Mouse (Mus musculus) cerebellum, adult 18-20 months (tissue): Measurements from ENCODE around the gene Zfp398.
A peak's percentile ranks its signal among the peaks of the same experiment; 100 is the strongest.

ENCODE experiments used
- DNase-seq, 2 experiments: peaks; one replicate each; pipeline ENCODE4 v3.0.0; 2021

The Zfp398 gene

GRCm38 (mm10) chr6:47904361-47904760, 68.9 kb downstream of the Zfp398 start:
- DNase-seq = peak in 1 of 2 experiments; percentile 17

- no peak for DNase-seq
Observed at GRCm38 (mm10) chr6:47904917-47905695, 69.6 kb downstream of the Zfp398 start.

GRCm38 (mm10) chr6:47906326-47906725, 70.9 kb downstream of the Zfp398 start:
- no peak for DNase-seq

GRCm38 (mm10) chr6:47909007-47909406, 73.5 kb downstream of the Zfp398 start:
- no peak for DNase-seq

- DNase-seq = no peak
Observed at GRCm38 (mm10) chr6:47911650-47912049, 76.2 kb downstream of the Zfp398 start.

- DNase-seq = no peak
Observed at GRCm38 (mm10) chr6:47912991-47913390, 77.5 kb downstream of the Zfp398 start.

GRCm38 (mm10) chr6:47917051-47917450, 81.6 kb downstream of the Zfp398 start:
- DNase-seq = no peak

GRCm38 (mm10) chr6:47918768-47919274, 83.4 kb downstream of the Zfp398 start:
- no peak for DNase-seq

- no peak for DNase-seq
Observed at GRCm38 (mm10) chr6:47919646-47920446, 84.4 kb downstream of the Zfp398 start.

- peak; percentile 90 to 92 for DNase-seq
Observed at GRCm38 (mm10) chr6:47920447-47921340, 85.2 kb downstream of the Zfp398 start, which contains the start of gene Zfp212. Zfp212 (plus strand) TSS chr6:47920476.
